Mouse (Mus musculus): ENCODE measurements around the gene Pak2.
A peak's percentile ranks its signal among the peaks of the same experiment; 100 is the strongest.
"Not testable (repeated sequence)": the region's sequence is repeated elsewhere in the genome, so short reads cannot be mapped to it uniquely, and the experiment has no call there.

The Pak2 gene

DNA sequence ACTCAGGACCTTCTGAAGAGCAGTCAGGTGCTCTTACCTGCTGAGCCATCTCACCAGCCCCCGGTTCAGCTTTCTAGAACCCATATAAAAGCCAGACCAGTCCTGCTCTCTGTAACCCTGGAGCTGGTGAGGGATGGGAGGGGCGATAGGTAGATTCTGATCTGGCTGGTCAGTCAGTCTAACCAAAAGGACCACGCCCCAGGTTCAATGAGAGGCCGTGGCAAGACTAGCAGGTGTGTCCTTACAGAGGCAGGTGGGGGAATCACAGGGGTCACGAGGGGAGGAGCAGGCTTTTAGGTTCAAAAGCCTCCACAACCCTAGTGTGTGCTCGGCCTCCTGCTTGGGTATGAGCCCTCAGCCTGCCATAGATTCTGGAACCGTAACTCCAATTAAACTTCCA is 12.3 kb upstream of the Pak2 start:
- DNase-seq (ENCODE audit: low spot score in 2 of 2), result no peak

- peak; percentile 28 to 39 for DNase-seq (ENCODE audit: low spot score in 2 of 2)
These were observed 8.7 kb upstream of the Pak2 start for GRCm38 (mm10) chr16:32087629-32088443.

GRCm38 (mm10) chr16:32078408-32078990 is 643 bp downstream of the Pak2 start:
- DNase-seq (ENCODE audit: low spot score in 2 of 2), result peak in 1 of 2 experiments; percentile 23

DNA sequence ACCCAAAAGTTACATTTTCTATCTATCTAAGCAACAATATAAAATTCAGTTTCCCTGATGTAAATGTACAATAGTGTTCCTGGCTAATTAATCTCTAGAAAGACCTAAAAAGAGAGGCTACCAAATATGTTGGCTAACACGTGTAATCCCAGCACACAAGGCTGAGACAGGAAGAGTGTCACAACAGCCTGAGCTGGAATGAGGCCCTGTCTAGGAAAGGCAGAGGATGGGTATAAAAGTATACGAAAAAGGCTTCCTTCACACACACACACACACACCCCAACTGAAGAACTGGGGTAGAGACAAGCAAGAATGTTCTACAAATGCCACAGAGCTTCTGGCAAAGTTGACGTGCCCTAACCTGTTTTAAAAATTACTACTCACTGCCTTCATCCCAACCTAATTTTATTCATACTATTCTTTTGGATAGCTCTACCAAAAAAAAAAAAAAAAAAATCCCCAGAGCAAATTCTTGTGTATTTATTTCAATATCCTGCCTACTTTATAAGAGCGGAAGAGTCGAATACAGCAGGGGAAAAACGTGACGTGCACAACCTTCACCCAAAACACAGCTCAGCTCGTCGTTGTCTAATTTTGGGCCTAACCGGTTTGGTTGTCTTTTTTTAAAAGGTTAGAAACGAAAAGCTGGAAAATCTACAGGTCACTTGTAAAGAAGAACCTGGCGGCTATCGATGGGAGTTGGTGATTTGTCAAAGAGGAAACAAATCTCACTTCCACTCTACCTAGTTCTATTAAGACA is 1.3 kb downstream of the Pak2 start:
- no peak for DNase-seq (ENCODE audit: low spot score in 2 of 2)

GRCm38 (mm10) chr16:32076406-32076805 is 2.7 kb downstream of the Pak2 start:
- no peak for DNase-seq (ENCODE audit: low spot score in 2 of 2)

GRCm38 (mm10) chr16:32075762-32076161 is 3.4 kb downstream of the Pak2 start:
- no peak for DNase-seq (ENCODE audit: low spot score in 2 of 2)

DNA sequence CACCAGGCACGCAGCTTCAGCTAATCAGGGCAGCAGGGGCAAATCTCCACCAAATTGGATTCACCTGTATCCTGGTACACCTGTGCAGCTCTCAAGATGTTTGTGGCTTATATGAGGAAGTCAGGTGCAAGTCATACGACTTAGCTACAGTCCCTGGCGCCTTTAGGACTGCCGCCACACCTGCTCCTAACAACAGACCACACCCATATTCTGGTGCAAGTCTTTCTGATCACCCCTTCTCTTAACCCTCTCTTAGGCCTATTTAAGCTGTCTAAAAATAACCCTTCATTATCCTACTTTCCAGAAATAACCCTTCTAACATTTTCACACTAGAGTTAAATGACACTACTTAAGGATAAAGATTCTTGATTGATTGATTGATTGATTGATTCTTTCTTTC is 9.1 kb downstream of the Pak2 start:
- not testable (repeated sequence) for DNase-seq (ENCODE audit: low spot score in 2 of 2)

- no peak for DNase-seq (ENCODE audit: low spot score in 2 of 2)
These were observed 10.5 kb downstream of the Pak2 start for GRCm38 (mm10) chr16:32068389-32069300.

DNA sequence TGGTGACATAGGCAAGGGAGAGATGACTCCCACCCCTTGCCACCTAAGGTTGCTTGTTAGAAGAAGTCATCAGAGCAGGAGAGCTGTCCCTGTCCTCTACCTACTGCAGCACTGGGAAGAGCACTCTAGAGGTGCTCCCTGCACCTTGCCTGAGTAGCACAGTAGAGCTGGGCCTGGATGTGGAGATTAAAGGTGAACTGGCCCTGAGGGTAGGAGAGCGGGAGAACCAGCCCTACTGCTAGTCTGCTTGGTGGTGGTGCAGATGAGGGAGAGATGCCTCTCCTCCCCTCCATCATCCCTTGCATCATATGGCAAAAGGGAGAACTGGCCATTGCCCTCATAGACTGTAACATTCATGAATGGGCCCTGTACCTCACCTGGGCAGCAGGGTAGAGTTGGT is 12.2 kb downstream of the Pak2 start:
- no peak for DNase-seq (ENCODE audit: low spot score in 2 of 2)

DNA sequence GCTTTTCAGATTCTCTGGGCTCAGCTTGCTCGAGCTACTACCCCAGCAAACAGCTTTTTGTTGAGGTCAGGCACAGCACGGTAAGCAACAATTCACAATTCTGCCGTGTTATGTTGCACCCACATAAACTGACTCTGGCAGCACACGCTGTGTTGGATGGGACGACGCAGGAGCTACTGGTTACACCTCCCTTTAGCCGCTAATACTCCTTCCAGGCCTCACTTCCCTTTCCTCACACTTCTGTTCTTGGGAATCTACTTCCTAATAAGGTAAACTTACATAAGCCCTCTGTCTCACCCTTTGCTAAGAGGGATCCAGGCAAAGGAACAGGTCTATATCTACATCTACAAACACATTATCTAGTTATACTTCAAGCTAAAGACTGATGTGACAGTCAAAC is 15.2 kb downstream of the Pak2 start:
- DNase-seq (ENCODE audit: low spot score in 2 of 2), result no peak

DNA sequence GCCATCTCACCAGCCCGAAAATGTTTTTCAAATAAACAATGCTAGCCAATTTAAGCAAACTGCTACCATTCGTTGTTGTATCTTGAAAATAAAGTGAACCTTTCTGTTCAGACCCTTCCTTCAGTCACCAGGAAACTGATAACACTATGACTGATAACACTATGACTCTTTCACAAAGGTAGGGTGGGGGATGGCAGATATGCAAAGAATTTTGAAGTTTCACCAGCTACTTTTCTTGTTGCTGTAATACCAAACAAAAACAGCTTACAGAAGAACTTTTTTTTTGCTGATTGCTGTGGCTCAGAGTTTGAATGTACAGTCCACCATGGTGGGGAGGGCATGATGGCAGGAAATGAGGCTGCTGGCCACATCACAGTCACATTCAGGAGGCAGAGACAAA is 16.9 kb downstream of the Pak2 start:
- DNase-seq (ENCODE audit: low spot score in 2 of 2), result no peak

- DNase-seq (ENCODE audit: low spot score in 2 of 2), result peak in 1 of 2 experiments; percentile 42
These were observed 19.2 kb downstream of the Pak2 start for GRCm38 (mm10) chr16:32059840-32060523.

GRCm38 (mm10) chr16:32058817-32059216 is 20.3 kb downstream of the Pak2 start:
- DNase-seq (ENCODE audit: low spot score in 2 of 2), result no peak

DNA sequence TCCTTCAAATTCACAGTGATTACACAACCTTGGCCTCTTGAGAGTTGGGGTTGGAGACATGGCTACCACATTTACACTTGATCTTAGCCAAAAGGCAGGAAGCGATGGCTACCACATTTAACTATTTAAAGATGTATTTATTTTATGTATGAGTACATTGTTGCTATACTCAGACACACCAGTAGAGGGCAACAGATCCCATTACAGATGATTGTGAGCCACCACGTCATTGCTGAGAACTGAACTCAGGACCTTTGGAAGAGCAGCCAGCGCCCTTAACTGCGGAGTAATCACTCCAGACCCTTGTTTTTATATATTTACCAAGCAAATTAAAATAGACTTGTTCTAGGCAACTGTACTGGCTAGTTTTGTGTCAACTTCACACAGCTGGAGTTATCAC is 36.8 kb downstream of the Pak2 start:
- DNase-seq (ENCODE audit: low spot score in 2 of 2), result no peak

DNA sequence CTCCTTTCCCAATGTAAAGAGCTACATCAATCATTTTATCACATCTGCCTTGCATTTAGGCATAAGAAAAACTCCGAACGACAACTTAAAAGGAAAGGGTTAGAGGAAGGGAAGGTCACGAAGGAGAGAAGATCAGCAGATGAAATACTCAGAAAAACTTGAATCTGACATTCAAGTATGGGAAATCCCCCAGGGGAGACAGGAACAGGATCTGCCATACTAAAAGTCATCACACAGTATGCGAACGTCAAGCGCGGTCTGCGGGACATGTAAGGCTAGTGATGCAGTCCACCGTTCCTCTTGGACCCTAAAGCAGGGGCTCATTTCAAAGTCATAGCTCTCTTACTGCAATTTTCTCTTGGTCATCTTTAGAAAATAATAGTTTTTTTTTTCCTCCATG is 59.5 kb downstream of the Pak2 start:
- no peak for DNase-seq (ENCODE audit: low spot score in 2 of 2)

DNA sequence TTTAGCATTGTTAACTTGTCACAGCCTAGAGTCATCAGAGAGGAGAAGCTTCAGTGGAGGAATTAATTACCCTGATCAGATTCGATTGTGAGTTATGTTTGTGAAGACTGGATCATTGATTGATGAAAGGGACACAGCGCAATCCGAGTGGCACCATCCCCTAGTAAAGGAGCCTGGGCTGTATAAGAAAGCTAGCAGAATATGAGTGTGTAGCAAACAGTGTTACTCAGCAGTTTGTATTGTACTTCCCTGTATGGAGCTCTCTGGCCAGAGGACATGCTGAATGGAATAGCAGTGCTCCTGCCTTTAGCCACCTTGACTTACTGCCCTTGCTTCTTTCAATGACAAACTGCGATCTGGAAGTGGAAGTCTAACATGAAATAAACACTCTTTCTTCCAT is 68.8 kb downstream of the Pak2 start:
- no peak for DNase-seq (ENCODE audit: low spot score in 2 of 2)

DNA sequence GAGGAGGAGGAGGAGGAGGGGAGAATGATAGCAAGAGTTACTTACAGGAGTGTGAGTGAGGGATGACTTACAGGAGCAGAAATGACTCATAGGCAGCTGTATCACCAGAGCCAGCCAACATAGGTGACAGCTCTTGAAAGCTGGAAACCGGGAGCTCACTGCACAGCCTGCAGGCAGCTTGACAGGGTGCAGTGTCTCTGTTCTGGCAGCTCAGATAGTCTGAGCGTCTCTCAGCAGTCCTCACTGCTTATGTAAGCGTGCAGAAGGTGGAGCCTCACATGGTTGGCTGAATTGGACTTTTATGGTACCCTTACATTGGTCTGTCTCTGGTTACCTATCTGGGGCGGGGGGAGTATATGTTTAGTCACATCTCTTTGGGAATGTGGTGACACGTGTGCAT is 69.2 kb downstream of the Pak2 start:
- no peak for DNase-seq (ENCODE audit: low spot score in 2 of 2)

GRCm38 (mm10) chr16:32008529-32009293 is 70.4 kb downstream of the Pak2 start:
- no peak for DNase-seq (ENCODE audit: low spot score in 2 of 2)

- DNase-seq (ENCODE audit: low spot score in 2 of 2), result no peak
These were observed 74.4 kb downstream of the Pak2 start for GRCm38 (mm10) chr16:32004731-32005130.

All from thymus, postnatal 10 days (tissue).